Mouse (Mus musculus) gastrocnemius, adult 8-10 months (tissue): ENCODE measurements around the gene Ulk4. TPM values are rescaled to one million over a fixed set of nuclear protein-coding genes. Genes with fewer than 3 reads are reported as not detected.
"Not testable (repeated sequence)": the region's sequence is repeated elsewhere in the genome, so short reads cannot be mapped to it uniquely, and the experiment has no call there.

Experiments used
- DNase-seq, 2 experiments: peaks; one replicate each; pipeline ENCODE4 v3.0.0; 2022; ENCODE audit warnings: low spot score in 2 of 2
- total RNA-seq, 4 experiments: library from RNA; stranded (reverse); gene quantifications; 2 replicates each; pipeline ENCODE4 v1.2.4; 2022

Ulk4 gene
- total RNA-seq, 4 experiments from 2014 or later: 0.44 TPM; not detected in 3

DNA sequence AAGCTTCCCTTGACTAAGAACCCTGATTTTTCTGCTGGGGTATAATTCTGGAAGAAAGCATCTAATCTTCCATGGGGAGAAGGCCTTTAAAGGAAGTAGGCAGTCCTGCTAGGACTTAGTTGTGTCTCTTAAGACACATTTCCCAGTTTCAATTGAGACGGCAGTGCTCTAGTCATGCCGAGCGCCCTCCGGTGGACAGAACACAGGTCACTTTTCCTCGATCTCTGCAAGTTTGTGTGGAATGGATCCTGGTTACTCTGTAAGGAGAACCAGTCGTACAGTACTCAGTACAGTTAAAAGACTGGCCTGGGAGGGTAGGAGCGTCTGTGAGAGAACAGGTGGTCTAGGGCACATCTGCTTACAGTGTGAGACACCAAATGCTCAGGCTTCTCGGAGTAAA, 340.6 kb downstream of the Ulk4 start:
- peak in 1 of 2 experiments; percentile 19 for DNase-seq

DNA sequence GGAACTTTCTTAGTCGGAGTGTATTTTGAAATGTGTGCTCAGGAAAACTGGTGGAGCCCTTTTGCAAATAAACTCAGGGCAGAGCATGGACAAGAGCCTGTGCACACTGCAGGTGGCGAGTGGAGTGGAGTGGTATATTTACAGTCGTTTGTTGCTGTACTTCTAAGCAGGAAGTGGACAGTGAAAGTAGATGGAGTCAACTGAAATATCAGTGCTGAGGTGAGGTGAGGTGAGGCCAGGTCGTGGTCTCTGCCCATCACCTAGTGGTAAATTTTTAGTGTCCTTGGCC, 341.4 kb downstream of the Ulk4 start:
- DNase-seq: no peak

DNA sequence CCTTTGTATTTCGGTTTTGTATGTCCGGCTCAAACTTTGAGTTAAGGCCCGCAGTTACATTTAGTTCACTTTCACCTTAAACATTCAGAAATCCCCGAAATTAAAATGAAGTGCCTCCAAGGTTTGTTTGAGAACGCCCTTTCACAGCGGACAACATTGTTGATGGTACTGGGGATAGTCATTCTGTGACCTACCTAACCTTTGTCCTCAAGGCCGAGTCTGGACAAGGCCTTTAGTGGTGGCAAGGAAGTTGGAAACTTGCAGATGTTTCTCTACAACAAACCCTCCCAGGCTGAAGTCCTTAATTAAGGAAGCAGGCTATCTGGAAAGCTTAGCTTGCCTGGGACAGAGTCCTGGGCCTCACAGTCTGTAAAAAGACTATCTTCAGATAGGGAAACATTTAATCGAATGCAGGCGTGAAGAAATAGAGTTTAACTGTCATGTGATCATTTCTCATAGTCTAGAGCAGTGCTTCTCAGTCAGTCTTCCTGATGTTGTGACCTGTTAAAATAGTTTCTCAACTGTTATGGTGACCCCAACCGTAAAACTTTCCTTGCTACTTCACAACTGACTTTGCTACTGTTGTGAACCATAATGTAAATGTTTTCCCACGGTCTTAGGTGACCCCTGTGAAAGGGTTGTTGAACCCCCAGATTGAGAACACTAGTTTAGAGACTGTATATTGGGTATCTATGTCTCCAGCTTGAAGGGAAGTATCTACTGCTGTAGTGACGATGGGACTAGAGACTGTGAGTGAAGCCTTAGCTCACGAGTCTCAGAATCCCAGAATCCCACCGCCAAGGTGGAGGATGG, 342.0 kb downstream of the Ulk4 start:
- no peak for DNase-seq

DNA sequence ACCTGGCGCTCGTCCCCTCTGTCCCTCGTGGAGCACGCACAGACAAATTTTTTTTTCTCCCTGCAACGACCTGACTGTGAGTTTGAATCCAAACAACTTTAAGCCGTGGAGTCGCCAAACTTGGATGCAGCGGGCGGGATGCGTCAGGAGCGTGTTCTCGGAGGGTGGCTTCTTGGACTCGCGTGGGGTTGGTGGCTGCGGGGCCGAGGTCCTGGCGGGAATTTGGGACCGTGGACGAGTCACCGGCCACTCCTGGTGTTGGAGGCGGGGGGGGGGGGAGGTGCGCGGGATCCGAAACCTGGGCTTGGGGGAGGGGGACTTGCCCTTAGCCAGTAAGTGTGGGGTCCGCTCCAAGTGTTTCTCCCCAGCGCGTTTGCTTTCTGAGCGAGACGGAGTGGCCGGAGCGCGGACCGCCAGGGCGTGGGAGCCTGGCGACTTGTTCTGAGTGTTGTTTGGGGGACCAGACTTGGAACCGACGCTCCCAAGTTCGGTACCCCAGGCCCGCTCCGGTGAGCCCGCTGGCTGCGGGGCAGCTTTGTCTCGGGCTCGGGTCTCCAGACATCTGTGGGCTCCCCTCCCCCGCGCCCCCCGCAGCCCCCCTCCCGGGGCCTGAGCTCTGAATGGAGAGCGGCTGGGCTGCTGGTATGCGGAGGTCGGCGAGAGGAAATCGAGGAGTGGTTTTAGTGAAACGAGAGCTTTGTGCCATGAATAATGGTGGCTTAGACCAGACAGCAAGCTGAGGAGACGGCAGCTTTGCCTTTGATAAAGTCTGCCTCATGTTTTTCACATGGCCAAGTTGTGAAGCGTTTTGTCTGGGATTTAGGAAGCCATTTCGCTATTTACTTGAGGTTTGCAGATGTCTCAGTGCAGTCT, 342.9 kb downstream of the Ulk4 start:
- DNase-seq: peak; percentile 8 to 28

DNA sequence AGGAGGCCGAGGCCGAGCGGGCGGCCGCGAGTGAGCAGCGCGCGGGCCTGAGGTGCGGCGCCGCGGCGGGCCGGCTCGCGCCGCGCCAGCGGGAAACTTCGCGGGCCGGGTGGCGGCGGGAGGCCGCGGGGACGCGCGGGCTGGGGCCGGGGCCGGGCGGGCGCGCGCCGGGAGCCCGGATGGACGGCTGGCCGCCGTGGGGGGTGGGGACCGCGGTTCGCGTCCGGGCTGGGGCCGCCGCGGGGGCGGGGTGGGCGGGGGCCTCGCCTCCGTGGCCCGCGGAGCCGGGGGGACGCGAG, 343.5 kb downstream of the Ulk4 start:
- DNase-seq: no peak

DNA sequence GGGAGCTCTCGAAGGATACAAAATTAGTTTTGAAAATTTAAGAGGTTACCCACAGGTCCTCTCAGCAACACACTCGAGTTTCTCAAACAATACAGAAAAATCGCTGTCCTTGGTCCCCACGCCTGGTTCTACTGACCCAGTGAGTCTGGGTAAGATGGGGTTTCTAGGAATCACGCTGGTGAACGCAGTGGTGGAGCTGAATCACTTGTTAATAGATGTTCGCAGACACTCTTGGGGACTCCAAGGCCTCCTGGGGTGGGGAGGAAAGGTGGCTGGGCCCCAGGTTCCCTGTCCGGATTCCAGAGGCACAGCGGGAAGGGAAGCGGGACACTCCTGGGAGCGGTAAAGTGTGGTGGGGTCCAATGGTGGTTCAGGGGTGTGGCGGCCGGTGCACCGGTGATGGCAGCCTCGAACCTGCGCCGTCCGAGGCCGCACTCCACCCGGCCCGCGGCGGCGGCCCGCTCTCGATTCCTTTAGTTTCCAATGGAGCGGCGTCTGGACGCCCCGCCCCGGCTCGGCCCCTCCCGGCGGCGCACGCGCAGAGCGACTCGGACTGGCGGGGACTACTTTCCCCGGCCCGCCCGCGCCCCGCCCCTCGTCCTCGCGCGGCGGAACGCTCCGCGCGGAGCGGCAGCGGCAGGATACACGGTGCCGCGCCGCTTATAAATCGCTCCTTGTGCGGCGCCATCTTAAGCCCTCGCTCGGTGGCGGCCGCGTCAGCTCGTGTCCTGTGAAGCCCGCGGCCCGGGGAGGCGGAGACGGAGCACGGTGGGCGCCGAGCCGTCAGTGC, 344.0 kb downstream of the Ulk4 start:
- peak; percentile 93 to 94 for DNase-seq

DNA sequence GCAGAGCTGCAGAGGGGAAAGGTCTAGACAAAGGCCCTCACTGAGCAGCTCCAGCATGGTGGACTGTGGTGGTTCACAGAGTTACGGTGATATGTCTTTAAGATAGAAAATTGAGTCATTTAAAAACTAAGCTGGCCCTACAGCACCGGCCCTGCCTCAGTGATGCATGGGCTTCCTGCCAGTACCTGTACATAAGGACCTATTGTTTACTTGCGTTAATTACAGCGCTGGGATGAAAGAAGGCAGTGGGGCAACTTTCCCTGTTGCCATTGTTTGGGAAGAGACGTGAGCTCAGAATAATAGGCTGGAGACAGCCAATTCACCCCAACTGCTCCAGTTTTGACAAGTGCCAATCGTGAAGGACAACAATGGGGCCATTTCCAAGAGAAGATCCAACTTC, 344.6 kb downstream of the Ulk4 start:
- no peak for DNase-seq

DNA sequence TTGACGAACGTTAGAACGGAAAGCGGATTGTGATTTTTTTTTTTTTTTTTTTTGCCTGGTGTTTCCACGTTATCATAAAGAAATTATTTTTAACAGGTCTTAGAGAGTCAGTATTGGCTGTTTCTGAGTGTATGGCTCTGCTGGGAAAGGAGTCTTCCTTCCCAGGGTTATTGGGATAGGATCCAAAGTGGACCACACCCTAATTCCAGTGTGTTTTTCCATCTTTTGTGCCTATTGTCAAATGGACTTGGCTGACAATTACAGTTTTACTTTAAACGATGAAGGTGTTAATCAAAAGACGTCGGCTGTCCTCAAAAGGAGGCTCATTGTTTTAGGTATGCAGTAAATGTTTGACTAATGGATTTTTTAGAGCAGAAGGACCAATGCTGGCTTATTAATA, 346.2 kb downstream of the Ulk4 start:
- no peak for DNase-seq

DNA sequence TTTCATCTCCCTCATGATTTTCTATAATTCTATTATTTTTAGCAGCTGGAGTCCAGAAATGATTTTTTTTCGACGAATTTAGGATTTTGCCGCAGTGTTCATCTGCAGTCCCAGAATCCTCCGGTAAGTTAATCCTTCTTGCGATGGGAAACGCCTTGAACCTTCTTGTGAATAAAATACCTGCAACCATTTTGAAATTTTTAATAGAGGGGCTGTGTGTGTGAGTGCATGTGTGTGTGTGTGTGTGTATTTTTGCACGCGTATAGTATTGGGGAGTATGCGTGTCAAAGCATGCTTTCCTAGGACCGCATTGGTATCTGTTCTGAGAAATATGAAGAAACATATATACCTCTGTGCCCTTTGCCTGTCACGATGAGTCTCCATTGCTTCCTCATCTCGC, 347.0 kb downstream of the Ulk4 start:
- no peak for DNase-seq

DNA sequence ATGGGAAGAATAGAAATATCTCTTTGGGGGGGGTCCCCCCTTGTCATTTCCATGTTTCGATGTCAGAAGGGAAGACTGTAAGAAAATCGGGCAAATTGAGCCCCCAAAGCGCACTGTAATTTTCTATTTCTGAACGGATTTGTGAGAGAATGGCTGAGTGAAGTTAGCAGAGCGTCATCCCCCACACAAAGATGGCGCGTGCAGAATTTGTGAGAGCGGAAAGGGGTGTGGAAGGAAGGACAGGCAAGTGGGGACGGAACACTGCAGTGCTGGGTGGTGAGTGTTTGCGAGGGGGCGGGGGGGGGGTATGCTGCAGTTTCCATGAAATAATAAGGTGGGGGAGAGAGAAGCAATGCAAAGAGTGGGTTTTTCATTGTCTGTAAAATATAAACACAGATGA, 347.9 kb downstream of the Ulk4 start, which contains the start of gene Ctnnb1:
Gene Ctnnb1, plus strand, starts transcription at position 136 of the 400 bp plus-strand sequence.
- no peak for DNase-seq

DNA sequence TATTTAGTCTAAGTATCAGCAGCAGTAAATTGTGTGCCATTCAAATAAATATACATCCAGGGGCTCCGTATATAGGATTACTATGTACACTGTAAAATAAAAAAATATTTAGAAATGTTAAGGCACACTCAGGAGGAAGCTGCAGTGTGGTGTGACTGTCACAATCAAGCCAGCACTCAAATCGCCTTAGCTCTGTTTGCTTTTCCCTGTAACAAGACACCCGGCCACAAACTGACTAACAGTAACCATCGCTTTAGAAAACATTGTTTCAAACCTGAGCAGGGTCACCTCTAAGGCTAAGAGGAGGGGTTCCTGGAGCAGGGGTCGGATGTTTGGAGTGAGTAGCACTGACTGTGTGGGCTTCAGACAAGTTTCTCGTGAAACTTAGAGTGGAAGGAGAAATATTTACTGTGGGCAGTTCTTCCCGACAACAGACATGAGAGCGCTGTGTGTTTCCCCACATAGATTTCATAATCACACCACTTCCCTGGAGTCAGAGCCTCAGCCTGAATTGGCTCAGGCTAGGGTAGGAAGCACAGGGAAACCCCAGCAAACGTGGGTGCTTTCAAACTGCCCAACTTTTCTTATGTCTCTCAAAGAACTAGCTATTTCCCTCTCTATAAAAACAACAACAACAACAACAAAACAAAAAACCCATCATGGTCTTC, 349.9 kb downstream of the Ulk4 start:
- DNase-seq: no peak

DNA sequence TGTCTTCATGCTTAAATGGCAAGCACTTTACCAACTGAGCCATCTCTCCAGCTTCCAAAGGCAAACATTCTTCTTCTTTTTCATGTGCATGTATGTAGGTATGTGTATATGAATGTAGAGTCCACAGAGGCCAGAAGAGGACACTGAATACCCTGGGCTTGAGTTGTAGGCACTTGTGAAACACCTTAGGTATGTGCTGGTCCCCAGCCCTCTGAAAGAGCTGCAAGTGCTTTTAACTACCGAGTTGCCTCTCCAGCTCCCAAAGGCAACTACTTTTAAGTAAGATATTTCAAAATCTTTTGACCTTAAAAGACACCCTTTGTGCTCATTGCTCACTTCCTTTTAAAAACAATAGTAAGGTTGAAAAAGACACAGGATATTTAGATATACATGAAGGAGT, 350.9 kb downstream of the Ulk4 start:
- DNase-seq: no peak

DNA sequence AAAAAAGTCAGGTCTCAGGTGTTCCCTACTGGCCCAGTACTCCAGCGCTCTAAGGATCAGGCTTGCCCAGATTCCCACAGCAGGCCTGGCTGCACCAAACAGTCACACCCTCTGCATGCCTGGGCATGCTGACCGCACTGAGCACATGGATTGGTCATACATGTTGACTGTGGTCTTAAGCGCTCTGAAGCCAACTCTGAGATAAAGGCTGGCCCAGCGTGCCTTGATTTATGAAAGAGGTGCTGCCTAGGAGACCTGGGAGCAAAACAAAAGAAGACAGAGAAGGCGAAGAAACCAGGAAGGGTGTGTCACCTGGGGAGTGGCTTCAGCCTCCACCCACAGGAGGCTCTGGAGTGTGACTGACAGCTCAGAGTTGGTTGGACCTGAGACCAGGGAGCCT, 357.9 kb downstream of the Ulk4 start:
- no peak for DNase-seq

DNA sequence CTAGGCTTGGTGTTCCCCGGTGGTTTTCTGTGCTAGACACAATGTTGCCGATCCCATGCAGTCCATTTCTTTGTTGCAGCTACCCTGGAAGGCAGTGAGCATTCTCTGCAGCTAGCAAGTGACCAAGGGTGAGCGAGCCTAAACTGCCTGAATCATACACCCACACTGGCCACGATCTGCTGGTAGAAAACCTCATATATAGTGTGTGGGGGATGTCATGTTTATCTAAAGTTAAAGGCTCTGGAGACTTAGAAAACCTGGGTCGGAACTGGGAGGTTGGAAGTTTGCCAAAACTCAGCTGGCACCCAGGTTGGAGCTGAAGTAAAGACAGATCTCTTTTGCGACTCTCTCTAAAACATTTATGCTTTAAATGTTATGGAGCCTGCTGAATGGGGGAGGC, 358.4 kb downstream of the Ulk4 start:
- DNase-seq: no peak

DNA sequence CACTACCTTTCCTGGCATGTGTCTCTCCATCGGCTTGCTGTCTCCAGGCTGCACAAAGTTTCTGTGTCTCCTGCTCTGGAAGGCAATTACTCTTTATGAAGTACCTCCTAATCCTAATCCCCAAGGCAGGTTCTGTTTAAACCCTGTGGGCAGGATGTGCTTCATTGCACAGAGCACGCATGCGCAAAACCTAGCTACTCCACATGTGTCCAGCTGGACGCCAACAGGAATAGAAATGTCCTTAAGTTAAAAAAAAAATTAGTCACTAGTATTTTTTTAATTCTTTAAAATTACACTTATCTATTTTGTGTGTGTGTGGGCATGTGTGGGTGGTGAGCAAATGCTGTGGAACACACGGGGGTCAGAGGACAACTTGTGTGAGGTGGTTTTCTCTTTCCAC, 358.8 kb downstream of the Ulk4 start:
- DNase-seq: no peak

DNA sequence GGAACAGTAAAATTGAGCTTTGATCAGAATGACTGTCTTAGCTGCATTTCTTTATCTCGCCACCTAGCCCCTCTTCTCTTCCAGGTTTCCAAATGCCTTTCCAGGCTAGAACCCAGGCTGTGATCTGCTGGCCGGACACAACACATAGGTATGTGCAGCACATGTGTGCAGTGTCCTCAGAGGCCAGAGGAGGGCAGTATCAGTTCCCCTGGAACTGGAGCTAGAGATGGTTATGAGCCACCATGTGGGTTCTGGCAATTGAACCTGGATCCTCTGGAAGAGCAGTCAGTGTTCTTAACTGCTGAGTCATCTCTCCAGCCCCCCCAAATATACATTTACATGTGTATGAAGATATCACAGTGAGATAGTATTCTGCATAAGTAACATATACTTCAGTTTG, 359.4 kb downstream of the Ulk4 start:
- not testable (repeated sequence) for DNase-seq

DNA sequence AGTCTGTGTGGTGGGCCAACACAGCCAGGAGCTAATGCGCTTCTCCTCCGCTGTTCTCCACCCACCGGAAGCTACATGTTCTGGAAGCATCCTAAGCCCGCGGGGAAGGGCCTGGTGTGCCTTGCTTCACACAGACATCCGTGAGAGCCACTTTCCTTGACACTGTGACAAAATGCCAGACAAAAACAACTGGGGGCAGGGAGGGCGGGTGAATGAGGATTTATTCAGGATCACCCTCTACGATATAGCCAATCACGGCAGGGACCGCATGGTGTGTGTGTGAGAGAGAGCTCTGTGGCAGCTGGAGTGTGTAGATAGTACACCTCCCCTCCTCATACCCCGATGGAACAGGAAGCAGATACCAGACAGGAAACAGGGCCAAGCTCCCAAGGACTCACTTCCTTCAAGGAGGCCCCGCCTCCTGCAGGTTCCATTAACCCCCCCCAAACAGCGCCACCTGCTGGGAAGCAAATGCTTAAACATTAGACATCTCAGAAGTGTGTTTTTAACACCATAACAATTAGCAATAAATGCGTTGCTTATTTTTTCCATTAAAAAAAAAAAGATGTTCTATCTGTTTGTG, 362.0 kb downstream of the Ulk4 start:
- DNase-seq: no peak

DNA sequence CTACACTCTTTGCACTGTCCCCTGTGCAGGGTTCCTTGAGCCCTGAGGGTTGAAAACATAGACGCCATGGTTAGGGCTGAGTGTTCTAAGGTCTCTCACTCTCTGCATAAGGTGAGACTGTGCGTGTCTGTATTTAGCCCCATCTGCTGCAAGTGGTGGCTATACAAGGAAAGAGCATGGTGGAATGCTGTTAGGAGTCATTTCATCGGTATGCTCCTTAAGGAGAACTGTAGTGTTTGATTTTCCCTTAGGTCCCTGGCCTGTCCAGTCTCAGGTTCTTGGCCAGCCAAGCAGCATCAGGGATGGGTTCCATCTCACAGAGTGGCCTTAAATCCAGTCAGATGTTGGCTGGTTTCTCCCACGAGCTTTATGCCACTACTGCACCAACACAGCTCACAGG, 362.6 kb downstream of the Ulk4 start:
- DNase-seq: no peak

DNA sequence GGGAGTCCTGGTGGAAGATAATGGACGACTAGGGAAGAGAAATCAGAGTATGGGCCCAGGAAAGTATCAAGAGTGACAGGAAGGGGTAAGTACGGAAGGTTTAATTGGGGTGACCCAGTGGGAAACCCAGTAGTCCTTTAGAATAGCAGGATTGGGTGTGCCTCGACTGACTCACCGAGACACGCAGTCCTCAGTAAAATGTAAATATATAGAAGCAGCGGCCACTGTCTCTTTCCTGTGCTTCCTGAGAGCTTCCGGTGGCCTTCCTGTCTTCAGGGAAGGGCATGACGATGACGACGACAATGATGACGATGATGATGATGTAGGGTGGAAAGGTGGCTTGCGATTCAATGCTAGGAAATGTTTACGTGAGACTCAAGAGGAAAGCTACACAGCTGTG, 363.8 kb downstream of the Ulk4 start:
- DNase-seq: no peak

DNA sequence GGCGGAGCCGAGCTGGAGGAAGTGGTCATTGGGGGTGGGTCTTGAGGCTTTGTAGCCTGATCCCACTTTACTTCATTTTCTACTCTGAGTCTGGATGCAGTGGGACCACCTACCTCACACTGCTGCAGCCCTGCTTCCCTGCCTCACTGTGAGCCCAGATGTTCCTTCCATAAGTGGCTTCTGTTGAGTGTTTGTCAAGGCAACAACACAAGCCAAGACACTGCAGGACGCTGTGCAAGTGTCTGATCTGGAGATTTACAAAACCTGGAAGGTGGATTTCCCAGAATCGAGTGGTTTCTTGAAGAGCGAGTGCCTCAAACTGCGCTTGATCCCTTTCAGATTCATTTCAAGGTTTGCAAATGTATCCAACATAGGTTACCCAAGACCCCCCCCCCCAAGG, 368.5 kb downstream of the Ulk4 start:
- no peak for DNase-seq
